Mouse (Mus musculus) kidney, embryonic 14.5 days (tissue): ENCODE measurements around the gene Olig1. TPM values are rescaled to one million over a fixed set of nuclear protein-coding genes. Genes with fewer than 3 reads are reported as not detected.

Experiments
- ATAC-seq: fragments of 200-750 bp; cut with Nextera tagmentation; 2 replicates; pipeline ENCODE4 v1.8.0; 2017; ENCODE audit warnings: moderate number of reproducible peaks, mild to moderate bottlenecking, moderate TSS enrichment, moderate library complexity; ENCODE audit not compliant: low FRiP score, low TSS enrichment
- H3K27ac ChIP-seq: fragments of 300-500 bp; sonication (generic); 2 replicates; pipeline ENCODE4 v1.5.1; 2014; ENCODE audit warnings: low read depth, mild to moderate bottlenecking, low read length, moderate library complexity, mixed read lengths
- H3K27me3 ChIP-seq: fragments of 300-500 bp; sonication (generic); 2 replicates; pipeline ENCODE4 v1.6.1; 2014; ENCODE audit warnings: mild to moderate bottlenecking, low read length; ENCODE audit not compliant: control insufficient read depth, insufficient read depth
- H3K36me3 ChIP-seq: fragments of 300-500 bp; sonication (generic); 2 replicates; pipeline ENCODE4 v1.6.1; 2014; ENCODE audit warnings: low read length, mixed read lengths; ENCODE audit not compliant: control insufficient read depth, insufficient read depth
- H3K4me1 ChIP-seq: fragments of 300-500 bp; sonication (generic); 2 replicates; pipeline ENCODE4 v1.6.1; 2014; ENCODE audit warnings: low read length, mixed read lengths; ENCODE audit not compliant: control insufficient read depth, insufficient read depth
- H3K4me2 ChIP-seq: fragments of 300-500 bp; sonication (generic); replicated peaks from 2 replicates; pipeline ENCODE4 v1.6.1; 2014; ENCODE audit warnings: low read depth, mild to moderate bottlenecking, low read length
- H3K4me3 ChIP-seq: fragments of 300-500 bp; sonication (generic); 2 replicates; pipeline ENCODE4 v1.5.1; 2014; ENCODE audit warnings: mild to moderate bottlenecking, low read length
- H3K9ac ChIP-seq: fragments of 300-500 bp; sonication (generic); 2 replicates; pipeline ENCODE4 v1.6.1; 2014; ENCODE audit warnings: low read depth, mild to moderate bottlenecking, low read length, moderate library complexity
- H3K9me3 ChIP-seq: fragments of 300-500 bp; sonication (generic); 2 replicates; pipeline ENCODE4 v1.6.1; 2016; ENCODE audit warnings: low read length; ENCODE audit not compliant: control insufficient read depth
- WGBS: fragments of 180-500 bp; shearing (Covaris S2); extraction: QIAGEN DNeasy Blood & Tissue Kit; methylation state at CpG from one replicate; pipeline ENCODE4 v1.1.7; 2014; 5-methylcytosine and 5-hydroxymethylcytosine counted together
- polyA plus RNA-seq: library from polyadenylated mRNA; unstranded; fragments of >200 nt; fragmentation: Nextera tagmentation; extraction: Ambion mirVana; gene quantifications from 2 replicates; pipeline ENCODE4 v1.2.1, GENCODE M21; 2014

Gene Olig1
- not detected in 2 replicates for polyA plus RNA-seq

DNA sequence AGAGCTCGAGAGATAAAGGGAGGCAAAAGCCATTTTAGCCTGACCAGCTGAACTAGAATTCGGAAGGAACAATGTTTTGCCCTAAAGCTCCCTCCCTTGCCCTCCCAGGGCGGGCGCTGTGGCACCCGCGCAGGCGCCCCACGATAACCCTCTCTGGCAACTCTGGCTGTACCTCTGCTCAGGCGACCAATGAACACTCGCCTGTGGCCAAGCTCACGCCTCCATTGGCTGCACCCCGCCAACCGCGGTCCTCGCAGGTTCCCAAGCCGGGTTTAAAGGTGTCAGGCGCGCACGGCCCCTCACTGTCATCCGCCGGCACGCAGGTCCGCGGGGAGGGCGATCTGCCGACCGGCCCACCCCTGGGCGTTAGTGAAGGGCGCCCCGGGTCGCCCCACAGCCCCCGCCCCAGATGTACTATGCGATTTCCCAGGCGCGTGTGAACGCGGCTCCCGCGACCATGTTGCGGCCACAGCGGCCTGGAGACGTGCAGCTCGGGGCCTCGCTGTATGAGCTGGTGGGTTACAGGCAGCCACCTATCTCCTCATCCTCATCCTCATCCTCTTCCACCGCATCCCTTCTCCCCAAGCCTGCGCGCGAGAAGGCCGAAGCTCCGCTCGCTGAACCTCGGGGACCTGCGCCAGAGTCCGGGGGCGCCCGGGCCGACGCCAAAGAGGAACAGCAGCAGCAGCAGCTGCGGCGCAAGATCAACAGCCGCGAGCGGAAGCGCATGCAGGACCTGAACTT, at the start of gene Olig1:
Gene Olig1 (plus strand): TSS at position 305 of the 744 bp plus-strand sequence.
- peak; percentile 87 for ATAC-seq
- H3K27me3 ChIP-seq: peaks cover 94% of the 10 kb centered on the region
- peak within 1 kb of the TSS; percentile 42 for H3K4me3 ChIP-seq
- no peak within 1 kb of the TSS for H3K27ac ChIP-seq
- no peak within 1 kb of the TSS for H3K9ac ChIP-seq
- H3K4me1 ChIP-seq: peaks cover 11% of the 10 kb centered on the region
- peak within 1 kb of the TSS; percentile 69 for H3K4me2 ChIP-seq
- no peaks in the 10 kb centered on the region for H3K36me3 ChIP-seq
- H3K9me3 ChIP-seq: no peaks in the 10 kb centered on the region
- WGBS: under 1% methylated on average over 64 of the region's 64 CpGs

DNA sequence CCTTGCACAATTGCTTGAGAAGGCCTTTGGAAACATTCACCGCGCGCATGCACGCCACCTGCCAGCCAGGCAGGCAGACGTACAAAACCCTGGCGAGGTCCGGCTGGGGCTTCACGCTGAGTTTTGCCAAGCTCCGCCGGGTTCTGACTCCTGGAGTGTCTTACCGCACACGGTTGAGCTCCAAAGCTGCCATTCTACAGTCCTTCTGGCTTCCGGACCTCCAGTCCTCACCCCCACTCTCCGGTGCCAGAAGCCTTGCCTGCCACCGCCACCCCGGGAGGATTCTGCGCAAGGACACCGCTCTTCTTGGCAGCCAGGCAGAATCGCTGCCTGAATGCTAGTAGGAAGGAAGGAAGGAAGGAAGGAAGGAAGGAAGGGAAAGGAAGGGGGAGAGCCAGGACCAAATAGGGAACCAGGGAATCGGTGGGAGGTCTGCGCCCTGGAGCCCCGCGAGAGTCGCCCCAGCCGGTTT, 47.4 kb upstream of the Olig1 start:
- Histone ChIP-seq H3K9ac (no peak overlapping the region), H3K9me3 (peaks cover 7% of the 10 kb centered on the region), H3K27ac (no peak overlapping the region), H3K4me1 (0 out of 2 replicates have a peak, but pooled peaks cover 2% of the 10 kb centered on the region), H3K36me3 (no peaks in the 10 kb centered on the region), H3K4me3 (no peak overlapping the region), H3K27me3 (peaks cover 100% of the 10 kb centered on the region), H3K4me2 (no peak overlapping the region)
- under 1% methylated on average over 25 of the region's 25 CpGs for WGBS
- no peak for ATAC-seq

DNA sequence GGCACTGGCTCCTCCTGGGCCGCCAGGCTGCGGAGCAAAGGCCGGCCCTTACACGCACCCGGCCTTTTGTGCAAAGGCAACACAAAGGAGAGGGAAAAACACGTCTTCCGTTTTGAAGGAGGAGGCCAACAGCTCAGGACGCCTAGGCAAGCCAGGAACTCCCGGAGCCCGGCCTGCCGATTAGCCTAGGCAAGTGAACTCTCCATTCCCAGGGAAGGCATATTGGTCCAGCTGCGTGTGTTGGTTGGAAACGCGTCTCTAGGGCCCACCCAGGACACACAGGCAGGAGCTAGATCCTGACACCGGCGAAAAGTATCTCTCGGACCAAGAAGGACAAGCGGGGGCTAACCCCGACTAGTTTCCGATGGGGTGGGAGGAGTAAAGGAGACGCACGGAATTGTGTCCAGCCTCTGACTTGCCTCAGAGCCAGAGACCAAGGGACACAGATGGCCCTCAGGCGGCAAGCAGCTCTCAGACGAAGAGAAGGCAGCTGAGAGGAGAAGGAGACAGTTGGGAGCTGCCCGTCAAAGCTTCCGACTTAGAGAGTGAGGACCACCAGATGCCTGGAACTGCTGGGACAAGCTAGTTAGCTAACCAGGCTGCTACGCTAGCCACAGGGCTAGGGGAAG, 46.8 kb upstream of the Olig1 start:
- Histone ChIP-seq H3K27me3 (peaks cover 99% of the 10 kb centered on the region), H3K4me3 (no peak overlapping the region), H3K4me2 (no peak overlapping the region), H3K9me3 (peaks cover 7% of the 10 kb centered on the region), H3K9ac (no peak overlapping the region), H3K36me3 (no peaks in the 10 kb centered on the region), H3K27ac (no peak overlapping the region), H3K4me1 (0 out of 2 replicates have a peak, but pooled peaks cover 2% of the 10 kb centered on the region)
- under 1% methylated on average over 27 of the region's 27 CpGs for WGBS
- ATAC-seq: no peak

DNA sequence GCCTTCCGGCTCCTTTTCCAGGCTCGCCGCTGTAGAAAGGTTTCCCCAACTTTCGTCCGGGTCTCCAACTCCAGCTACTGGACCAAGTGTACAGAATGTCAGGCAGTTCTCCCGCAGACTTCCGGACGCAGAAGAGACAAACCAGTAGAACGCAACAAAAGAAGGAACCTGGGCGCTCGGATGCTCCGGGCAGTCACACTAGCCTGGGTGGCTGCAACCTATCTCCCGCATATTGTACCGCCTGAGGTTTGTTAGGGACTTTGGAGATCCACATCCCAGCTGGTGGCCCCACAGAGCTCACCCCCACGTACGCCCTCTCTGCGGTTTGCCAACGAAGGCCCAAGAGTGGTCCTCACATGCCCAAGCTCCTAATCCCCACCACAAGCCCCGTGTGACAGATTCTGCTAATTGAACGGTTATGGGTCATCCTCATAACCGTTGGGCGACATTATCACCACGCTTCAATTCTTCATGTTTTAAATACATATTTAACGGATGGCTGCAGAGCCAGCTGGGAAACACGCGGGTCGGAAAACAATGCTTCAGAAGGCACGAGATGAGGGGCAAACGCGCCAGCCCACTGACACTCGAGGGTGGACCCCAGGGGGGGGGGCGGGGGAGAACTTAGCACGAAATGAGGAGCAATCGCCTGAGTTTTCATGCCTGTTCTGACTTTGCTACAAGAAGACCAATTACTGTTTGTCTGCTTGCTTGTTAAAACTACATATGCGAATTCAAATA, 46.1 kb upstream of the Olig1 start:
- Histone ChIP-seq H3K27ac (no peak overlapping the region), H3K36me3 (no peaks in the 10 kb centered on the region), H3K4me1 (0 out of 2 replicates have a peak, but pooled peaks cover 2% of the 10 kb centered on the region), H3K9ac (no peak overlapping the region), H3K9me3 (peaks cover under 1% of the 10 kb centered on the region; the same call in 1 of the 2 replicates), H3K4me2 (no peak overlapping the region), H3K4me3 (no peak overlapping the region), H3K27me3 (peaks cover 99% of the 10 kb centered on the region)
- no peak for ATAC-seq
- 3% methylated on average over 35 of the region's 35 CpGs for WGBS

DNA sequence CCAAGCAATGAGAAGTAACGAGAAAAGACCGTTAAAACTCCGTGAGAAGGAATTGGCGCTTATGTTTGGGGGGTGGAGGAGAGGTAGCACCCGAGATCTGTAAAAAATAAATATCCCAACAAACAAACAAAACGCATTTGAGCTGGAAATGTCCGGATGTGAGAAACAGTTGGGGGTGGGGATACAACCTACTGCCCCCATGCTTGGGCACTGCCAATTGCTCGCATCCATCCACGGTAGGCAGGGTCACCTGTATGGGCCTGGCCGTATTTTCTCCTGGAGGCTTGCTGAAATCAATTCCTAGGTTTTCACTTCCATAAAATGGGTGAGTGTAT, 45.5 kb upstream of the Olig1 start:
- no peak overlapping the region for H3K4me3 ChIP-seq
- 0 out of 2 replicates have a peak, but pooled peaks cover 2% of the 10 kb centered on the region for H3K4me1 ChIP-seq
- WGBS: 3% methylated on average over 10 of the region's 10 CpGs
- H3K36me3 ChIP-seq: no peaks in the 10 kb centered on the region
- H3K9ac ChIP-seq: no peak overlapping the region
- no peaks in the 10 kb centered on the region for H3K9me3 ChIP-seq
- no peak overlapping the region for H3K27ac ChIP-seq
- no peak for ATAC-seq
- H3K4me2 ChIP-seq: no peak overlapping the region
- H3K27me3 ChIP-seq: peaks cover 99% of the 10 kb centered on the region

DNA sequence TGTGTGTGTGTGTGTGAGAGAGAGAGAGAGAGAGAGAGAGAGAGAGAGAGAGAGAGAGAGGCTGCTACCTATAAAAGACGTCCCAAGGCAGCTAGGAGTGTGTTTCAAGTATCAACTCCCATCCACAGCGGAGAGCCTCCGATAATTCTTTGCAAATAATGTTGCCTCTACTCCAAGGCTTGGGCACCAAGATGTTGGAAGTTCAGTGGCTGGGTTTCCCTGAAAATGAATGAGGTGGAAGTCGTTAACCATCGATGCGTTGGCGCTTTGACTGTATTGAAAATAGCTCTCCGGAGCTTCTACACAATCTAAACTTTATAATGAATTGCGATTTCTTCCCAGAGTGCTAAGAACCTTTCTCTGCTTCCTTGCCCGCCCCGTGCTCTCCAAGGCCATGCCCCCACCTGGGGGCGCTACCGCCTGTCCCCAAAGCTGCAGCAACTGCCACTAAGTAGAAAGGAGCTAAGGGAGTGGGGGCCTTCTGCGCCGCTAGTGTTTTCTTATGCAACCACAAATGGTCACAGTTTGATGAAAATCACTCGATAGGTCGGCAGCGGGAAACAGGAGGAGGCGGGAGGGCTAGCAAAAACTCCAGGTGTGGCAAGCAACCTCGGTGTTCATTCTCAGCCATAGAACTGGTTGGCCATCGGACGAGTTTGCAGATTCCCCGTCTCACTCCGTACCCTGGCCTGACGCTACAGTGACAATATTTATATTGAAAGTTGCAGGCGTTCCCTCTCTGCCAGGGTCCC, 44.9 kb upstream of the Olig1 start:
- Histone ChIP-seq H3K9me3 (no peaks in the 10 kb centered on the region), H3K27ac (no peak overlapping the region), H3K27me3 (peaks cover 99% of the 10 kb centered on the region), H3K4me3 (peak overlapping the region; percentile 29), H3K4me1 (0 out of 2 replicates have a peak, but pooled peaks cover 2% of the 10 kb centered on the region), H3K9ac (no peak overlapping the region), H3K36me3 (no peaks in the 10 kb centered on the region), H3K4me2 (peak overlapping the region; percentile 31; the same call in 1 of the 2 replicates)
- ATAC-seq: no peak
- under 1% methylated on average over 26 of the region's 26 CpGs for WGBS

- H3K4me2 ChIP-seq: peak within 1 kb of the TSS; percentile 31
- H3K9me3 ChIP-seq: no peaks in the 10 kb centered on the region
- peak within 1 kb of the TSS; percentile 29 for H3K4me3 ChIP-seq
- peak; percentile 66; the same call in 1 of the 2 replicates for ATAC-seq
- no peak within 1 kb of the TSS for H3K9ac ChIP-seq
- peaks cover 99% of the 10 kb centered on the region for H3K27me3 ChIP-seq
- H3K27ac ChIP-seq: no peak within 1 kb of the TSS
- no peaks in the 10 kb centered on the region for H3K36me3 ChIP-seq
- under 1% methylated on average over 53 of the region's 53 CpGs for WGBS
- H3K4me1 ChIP-seq: 0 out of 2 replicates have a peak, but pooled peaks cover 2% of the 10 kb centered on the region
Measured at GRCm38 (mm10) chr16:91225233-91226037, 44.1 kb upstream of the Olig1 start, which contains the start of gene Olig2. TSS of gene Olig2 (plus strand) at chr16:91225457.
